Mouse (Mus musculus) embryonic facial prominence, embryonic 12.5 days (tissue): ENCODE measurements around the gene Stim1. TPM values are rescaled to one million over a fixed set of nuclear protein-coding genes. Genes with fewer than 3 reads are reported as not detected.
A peak's percentile ranks its signal among the peaks of the same experiment; 100 is the strongest.

ENCODE experiments used
- ATAC-seq: fragments of 200-750 bp; cut with Nextera tagmentation; 2 replicates; pipeline ENCODE4 v1.8.0; 2017; ENCODE audit not compliant: insufficient number of reproducible peaks, insufficient read depth, low FRiP score, low TSS enrichment
- H3K27ac ChIP-seq: fragments of 300-500 bp; sonication (generic); 2 replicates; pipeline ENCODE4 v1.5.1; 2016; ENCODE audit warnings: mild to moderate bottlenecking
- H3K27me3 ChIP-seq: fragments of 300-500 bp; sonication (generic); 2 replicates; pipeline ENCODE4 v1.6.1; 2016; ENCODE audit warnings: mild to moderate bottlenecking, moderate library complexity
- H3K36me3 ChIP-seq: fragments of 300-500 bp; sonication (generic); 2 replicates; pipeline ENCODE4 v1.6.1; 2016; ENCODE audit warnings: mild to moderate bottlenecking
- H3K4me1 ChIP-seq: fragments of 300-500 bp; sonication (generic); 2 replicates; pipeline ENCODE4 v1.6.1; 2016
- H3K4me2 ChIP-seq: fragments of 300-500 bp; sonication (generic); replicated peaks from 2 replicates; pipeline ENCODE4 v1.6.1; 2016; ENCODE audit warnings: mild to moderate bottlenecking, moderate library complexity
- H3K4me3 ChIP-seq: fragments of 300-500 bp; sonication (generic); 2 replicates; pipeline ENCODE4 v1.5.1; 2016; ENCODE audit warnings: mild to moderate bottlenecking
- H3K9ac ChIP-seq: fragments of 300-500 bp; sonication (generic); 2 replicates; pipeline ENCODE4 v1.6.1; 2016; ENCODE audit warnings: mild to moderate bottlenecking, moderate library complexity
- H3K9me3 ChIP-seq: fragments of 300-500 bp; sonication (generic); 2 replicates; pipeline ENCODE4 v1.6.1; 2016; ENCODE audit warnings: mild to moderate bottlenecking, moderate library complexity
- WGBS: fragments of 180-500 bp; shearing (Covaris S2); methylation state at CpG from one replicate; pipeline ENCODE4 v1.1.7; 2016; 5-methylcytosine and 5-hydroxymethylcytosine counted together
- polyA plus RNA-seq: library from polyadenylated mRNA; unstranded; fragments of >200 nt; fragmentation: Nextera tagmentation; extraction: Ambion mirVana; gene quantifications from 2 replicates; pipeline ENCODE4 v1.2.1, GENCODE M21; 2016

Stim1 gene
- polyA plus RNA-seq, 1 experiment from 2014 or later, result 24.6 TPM

DNA sequence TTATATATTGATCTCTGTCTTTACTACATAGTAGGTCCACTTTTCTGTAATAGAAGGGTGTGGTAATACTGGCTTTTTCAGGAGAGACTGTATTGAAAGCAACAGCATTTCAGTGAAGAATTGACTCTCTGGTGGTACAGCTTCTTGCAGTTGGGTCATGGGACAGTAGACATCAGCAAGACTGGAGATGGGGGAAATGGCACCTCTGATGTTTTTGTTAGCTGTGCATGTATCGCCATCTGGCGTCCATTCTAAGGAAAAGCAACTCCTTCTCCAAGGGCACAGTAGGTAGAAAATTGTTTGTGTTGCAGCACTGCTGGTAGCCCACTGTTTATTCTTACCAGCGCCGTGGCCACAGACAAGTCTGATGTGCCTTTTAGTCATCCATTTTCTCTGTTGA, 149.8 kb downstream of the Stim1 start:
- Histone ChIP-seq H3K27me3 (no peaks in the 10 kb centered on the region), H3K4me3 (no peak overlapping the region), H3K4me1 (no peaks in the 10 kb centered on the region), H3K27ac (no peak overlapping the region), H3K4me2 (no peak overlapping the region), H3K9ac (no peak overlapping the region), H3K36me3 (no peaks in the 10 kb centered on the region), H3K9me3 (no peaks in the 10 kb centered on the region)
- 7% methylated on average over 4 of the region's 4 CpGs for WGBS
- peak; percentile 22; the same call in 1 of the 2 replicates for ATAC-seq

- H3K4me3 ChIP-seq, result no peak overlapping the region
- no peak for ATAC-seq
These were observed 154.4 kb downstream of the Stim1 start for GRCm38 (mm10) chr7:102422036-102422435.

GRCm38 (mm10) chr7:102425933-102426685, 158.5 kb downstream of the Stim1 start:
- Histone ChIP-seq H3K27ac (no peak overlapping the region), H3K4me2 (no peak overlapping the region), H3K4me1 (0 out of 2 replicates have a peak, but pooled peaks cover 3% of the 10 kb centered on the region), H3K9ac (no peak overlapping the region), H3K4me3 (no peak overlapping the region), H3K9me3 (no peaks in the 10 kb centered on the region), H3K27me3 (no peaks in the 10 kb centered on the region), H3K36me3 (0 out of 2 replicates have a peak, but pooled peaks cover 4% of the 10 kb centered on the region)
- no peak for ATAC-seq
- 45% methylated on average over 6 of the region's 6 CpGs for WGBS

More at GRCm38 (mm10) chr7:102422036-102422435, 154.4 kb downstream of the Stim1 start:
- Histone ChIP-seq H3K27me3 (no peaks in the 10 kb centered on the region), H3K36me3 (no peaks in the 10 kb centered on the region), H3K4me1 (0 out of 2 replicates have a peak, but pooled peaks cover 3% of the 10 kb centered on the region), H3K9me3 (no peaks in the 10 kb centered on the region), H3K4me2 (no peak overlapping the region), H3K9ac (no peak overlapping the region), H3K27ac (no peak overlapping the region)
- 96% methylated on average over 2 of the region's 2 CpGs for WGBS

DNA sequence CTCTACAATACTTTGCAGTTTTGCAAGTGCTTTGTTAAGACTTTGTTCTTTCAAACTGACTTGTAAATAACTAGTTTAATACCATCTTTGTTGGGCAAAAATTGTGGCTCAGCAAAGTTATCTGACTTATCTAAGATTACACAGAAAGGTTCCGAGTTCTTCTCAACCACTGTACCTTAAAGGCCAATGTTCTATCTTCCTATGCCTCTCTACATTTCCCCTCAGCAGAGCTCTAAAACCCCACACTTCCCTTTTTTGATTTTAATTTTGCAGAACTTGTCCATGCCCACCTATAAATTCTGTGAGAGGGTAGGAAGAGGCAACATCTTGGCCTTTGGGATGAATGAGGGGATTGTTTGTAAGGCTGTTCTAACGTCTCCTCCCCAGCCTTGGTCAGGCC, 166.7 kb downstream of the Stim1 start:
- Histone ChIP-seq H3K4me3 (no peak overlapping the region), H3K9me3 (no peaks in the 10 kb centered on the region), H3K9ac (no peak overlapping the region), H3K27me3 (no peaks in the 10 kb centered on the region), H3K4me2 (no peak overlapping the region), H3K27ac (no peak overlapping the region), H3K36me3 (0 out of 2 replicates have a peak, but pooled peaks cover 8% of the 10 kb centered on the region), H3K4me1 (no peaks in the 10 kb centered on the region)
- 67% methylated on average over 2 of the region's 2 CpGs for WGBS
- no peak for ATAC-seq

- H3K9ac ChIP-seq, result no peak overlapping the region
- 0 out of 2 replicates have a peak overlapping the region, but pooled peaks have one; percentile 62 for H3K4me2 ChIP-seq
- peaks cover 11% of the 10 kb centered on the region for H3K36me3 ChIP-seq
- H3K4me3 ChIP-seq, result peak overlapping the region; percentile 86
- H3K27me3 ChIP-seq, result no peaks in the 10 kb centered on the region
- WGBS, result 56% methylated on average over 15 of the region's 15 CpGs
- no peaks in the 10 kb centered on the region for H3K9me3 ChIP-seq
- H3K27ac ChIP-seq, result no peak overlapping the region
- peak; percentile 3; the same call in 1 of the 2 replicates for ATAC-seq
- H3K4me1 ChIP-seq, result peaks cover 12% of the 10 kb centered on the region
These were observed 173.4 kb downstream of the Stim1 start for GRCm38 (mm10) chr7:102440822-102441656.

GRCm38 (mm10) chr7:102441657-102442391, 174.2 kb downstream of the Stim1 start, which contains the start of gene Rrm1:
Gene Rrm1 (plus strand): TSS chr7:102441695.
- peaks cover 12% of the 10 kb centered on the region for H3K4me1 ChIP-seq
- WGBS, result under 1% methylated on average over 41 of the region's 56 CpGs

GRCm38 (mm10) chr7:102442432-102442831, 174.8 kb downstream of the Stim1 start:
- peaks cover 23% of the 10 kb centered on the region for H3K36me3 ChIP-seq
- no peaks in the 10 kb centered on the region for H3K27me3 ChIP-seq
- peak overlapping the region; percentile 62 for H3K4me2 ChIP-seq
- H3K9ac ChIP-seq, result peak overlapping the region; percentile 87
- WGBS, result 3% methylated on average over 4 of the region's 4 CpGs
- no peaks in the 10 kb centered on the region for H3K9me3 ChIP-seq
- H3K27ac ChIP-seq, result peak overlapping the region; percentile 92
- H3K4me3 ChIP-seq, result peak overlapping the region; percentile 86
- no peak for ATAC-seq
- H3K4me1 ChIP-seq, result peaks cover 12% of the 10 kb centered on the region

More at GRCm38 (mm10) chr7:102441657-102442391, 174.2 kb downstream of the Stim1 start, which contains the start of gene Rrm1:
- Histone ChIP-seq H3K9me3 (no peaks in the 10 kb centered on the region), H3K9ac (peak within 1 kb of the TSS; percentile 87), H3K4me2 (peak within 1 kb of the TSS; percentile 62), H3K27ac (peak within 1 kb of the TSS; percentile 92), H3K27me3 (no peaks in the 10 kb centered on the region), H3K36me3 (peaks cover 19% of the 10 kb centered on the region), H3K4me3 (peak within 1 kb of the TSS; percentile 86)
- ATAC-seq, result peak; percentile 97

DNA sequence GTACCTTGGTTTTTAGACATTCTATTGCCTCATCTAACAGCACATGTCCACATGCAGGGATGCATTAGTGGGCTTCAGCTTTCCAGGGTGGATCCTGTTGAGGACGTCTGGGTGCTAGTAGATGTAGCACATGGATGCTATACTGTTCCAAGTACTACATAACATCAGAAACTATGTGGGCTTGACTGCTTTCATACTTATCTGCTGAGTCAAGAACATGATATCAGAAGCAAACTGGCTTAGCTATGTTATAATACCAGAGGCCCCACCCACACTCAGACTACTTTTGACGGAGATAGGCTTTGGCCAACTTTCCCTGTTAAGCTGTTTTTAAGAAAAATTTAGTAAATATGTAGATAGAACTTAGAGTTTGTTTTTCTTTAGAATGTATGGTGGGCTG, 176.7 kb downstream of the Stim1 start:
- WGBS, result 85% methylated on average over 2 of the region's 2 CpGs

GRCm38 (mm10) chr7:102446438-102446837, 178.8 kb downstream of the Stim1 start:
- no peak overlapping the region for H3K27ac ChIP-seq
- no peaks in the 10 kb centered on the region for H3K9me3 ChIP-seq
- H3K36me3 ChIP-seq, result peaks cover 55% of the 10 kb centered on the region
- 86% methylated on average over 9 of the region's 9 CpGs for WGBS
- no peak for ATAC-seq
- H3K4me1 ChIP-seq, result peaks cover 12% of the 10 kb centered on the region
- no peak overlapping the region for H3K4me2 ChIP-seq
- no peak overlapping the region for H3K9ac ChIP-seq
- H3K27me3 ChIP-seq, result no peaks in the 10 kb centered on the region
- H3K4me3 ChIP-seq, result no peak overlapping the region

More for the DNA sequence above, 176.7 kb downstream of the Stim1 start:
- Histone ChIP-seq H3K27ac (no peak overlapping the region), H3K4me1 (peaks cover 12% of the 10 kb centered on the region), H3K4me2 (no peak overlapping the region; the same call in 1 of the 2 replicates), H3K36me3 (peaks cover 37% of the 10 kb centered on the region), H3K9me3 (no peaks in the 10 kb centered on the region), H3K4me3 (no peak overlapping the region), H3K9ac (no peak overlapping the region), H3K27me3 (no peaks in the 10 kb centered on the region)
- no peak for ATAC-seq

DNA sequence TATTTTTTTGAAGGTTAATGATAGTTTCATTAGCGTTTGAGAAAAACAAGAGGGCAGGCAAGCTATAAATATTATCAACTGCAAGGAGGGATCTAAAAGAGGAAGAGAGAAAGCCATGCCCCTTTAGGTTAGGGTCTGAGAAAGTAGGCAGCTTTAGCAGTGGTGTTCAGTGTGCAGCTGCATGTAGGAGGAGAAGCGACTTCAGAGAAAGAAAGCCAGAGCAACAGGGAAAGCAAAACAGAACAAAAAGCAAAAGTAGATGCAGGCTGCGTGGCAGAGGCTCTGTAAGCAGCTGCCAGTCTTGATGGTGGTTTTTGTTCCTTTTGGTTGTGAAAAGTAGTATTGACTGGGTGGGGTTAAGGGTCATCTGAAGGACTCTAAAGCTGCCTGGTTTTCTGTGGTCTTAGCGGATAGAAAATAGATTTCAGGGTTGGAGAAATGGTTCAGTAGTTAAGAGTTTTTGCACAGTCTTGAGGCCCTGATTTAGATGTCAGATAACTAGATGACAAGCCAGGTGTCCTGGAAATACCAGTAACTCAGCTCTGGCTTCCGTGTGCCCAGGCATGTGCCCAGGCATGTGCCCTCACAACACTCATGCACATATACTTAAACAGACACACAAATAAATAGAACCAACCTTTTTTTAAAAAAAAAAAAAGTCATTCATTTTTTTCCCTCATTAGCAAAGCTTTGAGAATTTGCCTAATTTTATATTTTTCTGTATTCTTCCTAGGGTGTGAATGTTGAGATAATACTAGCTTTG, 191.2 kb downstream of the Stim1 start:
- Histone ChIP-seq H3K4me1 (no peaks in the 10 kb centered on the region), H3K27ac (no peak overlapping the region), H3K4me2 (no peak overlapping the region), H3K4me3 (no peak overlapping the region), H3K9me3 (no peaks in the 10 kb centered on the region), H3K27me3 (no peaks in the 10 kb centered on the region), H3K9ac (no peak overlapping the region), H3K36me3 (peaks cover 90% of the 10 kb centered on the region)
- 90% methylated on average over 5 of the region's 5 CpGs for WGBS
- ATAC-seq, result no peak
